Mouse (Mus musculus) heart, embryonic 16.5 days (tissue): ENCODE data around the gene Ubn1. TPM values are rescaled to one million over a fixed set of nuclear protein-coding genes. Genes with fewer than 3 reads are reported as not detected.

ENCODE experiments used
- ATAC-seq: fragments of 200-750 bp; cut with Nextera tagmentation; replicated peaks from 2 replicates; pipeline ENCODE4 v1.8.0; 2017; ENCODE audit warnings: moderate number of reproducible peaks; ENCODE audit not compliant: insufficient read depth, low FRiP score; ENCODE audit errors: extremely low read depth
- H3K27ac ChIP-seq: fragments of 300-500 bp; sonication (generic); 2 replicates; pipeline ENCODE4 v1.5.1; 2014; ENCODE audit warnings: mild to moderate bottlenecking, low read length, control low read depth, moderate library complexity
- H3K27me3 ChIP-seq: fragments of 300-500 bp; sonication (generic); 2 replicates; pipeline ENCODE4 v1.6.1; 2014; ENCODE audit warnings: low read length, mixed read lengths; ENCODE audit not compliant: control insufficient read depth, insufficient read depth
- H3K36me3 ChIP-seq: fragments of 300-500 bp; sonication (generic); 2 replicates; pipeline ENCODE4 v1.6.1; 2014; ENCODE audit not compliant: control insufficient read depth, insufficient read depth
- H3K4me1 ChIP-seq: fragments of 300-500 bp; sonication (generic); 2 replicates; pipeline ENCODE4 v1.6.1; 2014; ENCODE audit warnings: low read length, mixed read lengths; ENCODE audit not compliant: control insufficient read depth, insufficient read depth
- H3K4me2 ChIP-seq: fragments of 300-500 bp; sonication (generic); 2 replicates; pipeline ENCODE4 v1.6.1; 2014; ENCODE audit warnings: low read depth, mild to moderate bottlenecking, control low read depth, low read length
- H3K4me3 ChIP-seq: fragments of 300-500 bp; sonication (generic); 2 replicates; pipeline ENCODE4 v1.5.1; 2014; ENCODE audit warnings: mild to moderate bottlenecking, control low read depth, low read length
- H3K9ac ChIP-seq: fragments of 300-500 bp; sonication (generic); 2 replicates; pipeline ENCODE4 v1.6.1; 2014; ENCODE audit warnings: low read length, control low read depth
- H3K9me3 ChIP-seq: fragments of 300-500 bp; sonication (generic); replicated peaks from 2 replicates; pipeline ENCODE4 v1.6.1; 2016; ENCODE audit warnings: low read length; ENCODE audit not compliant: control insufficient read depth
- WGBS: fragments of 180-500 bp; shearing (Covaris S2); extraction: QIAGEN DNeasy Blood & Tissue Kit; methylation state at CpG from one replicate; pipeline ENCODE4 v1.1.7; 2014; 5-methylcytosine and 5-hydroxymethylcytosine counted together
- polyA plus RNA-seq: library from polyadenylated mRNA; unstranded; fragments of >200 nt; fragmentation: Nextera tagmentation; extraction: Ambion mirVana; gene quantifications from 2 replicates; pipeline ENCODE4 v1.2.1, GENCODE M21; 2015

Gene Ubn1
- 13.4 and 14.0 TPM in 2 replicates for polyA plus RNA-seq

DNA sequence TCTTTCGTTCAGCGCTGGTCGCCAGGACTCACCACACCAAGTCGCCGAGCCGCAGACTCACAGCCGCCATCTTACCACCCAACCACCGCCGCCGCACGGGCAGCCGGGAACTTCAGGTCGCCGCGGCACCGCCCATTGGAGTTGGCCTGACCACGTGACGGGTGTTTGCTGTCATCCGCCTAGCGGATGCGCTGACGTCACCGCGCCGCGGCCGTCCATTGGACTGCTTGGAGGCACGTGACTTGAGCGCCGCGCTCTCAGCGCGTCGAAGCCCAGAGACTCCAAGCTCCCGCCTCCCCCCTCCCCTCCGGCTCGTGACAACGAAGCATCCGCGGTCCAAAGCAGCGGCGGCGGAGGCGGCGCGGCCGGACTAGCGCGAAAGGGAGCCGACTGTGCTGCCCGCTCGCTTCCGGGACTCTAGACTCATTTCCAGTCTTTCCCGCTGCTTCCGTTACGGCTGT is at the start of gene Ubn1, which contains the start of gene Glyr1:
Gene Ubn1, plus strand, starts transcription at position 284 of the 461 bp plus-strand sequence.
Gene Glyr1, minus strand, starts transcription at position 90 of the 461 bp plus-strand sequence.
- under 1% methylated on average over 56 of the region's 56 CpGs for WGBS
- Histone ChIP-seq H3K27me3 (no peaks in the 10 kb centered on the region), H3K4me3 (peak within 1 kb of the TSS; percentile 98), H3K27ac (peak within 1 kb of the TSS; percentile 100), H3K9ac (peak within 1 kb of the TSS; percentile 97), H3K4me1 (peaks cover 22% of the 10 kb centered on the region), H3K36me3 (peaks cover 24% of the 10 kb centered on the region), H3K4me2 (peak within 1 kb of the TSS; percentile 96), H3K9me3 (no peaks in the 10 kb centered on the region)
- peak; percentile 98 for ATAC-seq

DNA sequence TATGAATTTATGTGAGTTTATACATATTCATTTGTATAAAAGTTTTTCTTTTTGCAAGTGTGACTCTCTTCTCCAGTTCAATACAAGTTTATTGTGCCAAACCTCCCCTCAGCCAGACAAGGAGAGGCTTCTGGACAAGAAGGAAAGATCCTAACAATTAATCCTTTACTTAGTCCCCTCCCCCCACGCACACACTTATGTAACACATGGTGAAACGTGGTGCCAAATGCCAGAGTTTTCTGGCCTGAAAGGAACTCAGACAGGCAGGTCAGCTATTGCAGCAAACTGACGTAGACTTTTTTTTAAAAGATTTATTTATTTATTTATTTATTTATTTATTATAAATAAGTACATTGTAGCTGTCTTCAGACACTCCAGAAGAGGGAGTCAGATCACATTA is 49.2 kb upstream of the Ubn1 start:
- no peak for ATAC-seq
- Histone ChIP-seq H3K4me3 (no peak overlapping the region), H3K9ac (no peak overlapping the region), H3K27ac (no peak overlapping the region), H3K36me3 (no peaks in the 10 kb centered on the region), H3K9me3 (no peaks in the 10 kb centered on the region), H3K4me1 (no peaks in the 10 kb centered on the region; the same call in 1 of the 2 replicates), H3K27me3 (no peaks in the 10 kb centered on the region), H3K4me2 (no peak overlapping the region)
- WGBS, result 67% methylated on average over 3 of the region's 3 CpGs

DNA sequence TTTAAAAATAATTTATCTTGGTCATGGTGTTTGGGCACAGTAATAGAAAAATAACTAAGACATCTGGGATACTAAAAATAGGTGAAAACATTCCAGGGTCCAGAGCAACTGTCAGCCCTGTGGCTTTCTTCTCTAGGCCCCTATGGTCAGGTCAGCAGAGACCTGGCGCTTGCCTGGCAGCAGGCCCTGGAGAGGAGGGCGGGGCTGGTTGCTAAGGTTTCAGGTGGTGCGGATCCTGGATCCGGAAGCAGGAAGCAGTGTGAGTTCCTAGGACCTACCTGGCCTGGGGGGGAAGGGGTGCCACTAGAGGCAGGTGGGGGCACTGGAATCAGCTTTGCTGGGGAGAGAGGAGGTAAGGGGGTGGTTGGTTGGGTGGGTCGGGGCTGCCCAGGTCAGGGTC is 42.8 kb upstream of the Ubn1 start, which contains the start of gene Smim22:
Gene Smim22, plus strand, starts transcription at position 222 of the 400 bp plus-strand sequence.
- ATAC-seq, result 0 out of 2 replicates have a peak, but pooled peaks have one; percentile 30
- H3K27ac ChIP-seq, result no peak within 1 kb of the TSS
- no peak within 1 kb of the TSS for H3K4me3 ChIP-seq
- H3K9ac ChIP-seq, result no peak within 1 kb of the TSS; the same call in 1 of the 2 replicates
- no peaks in the 10 kb centered on the region for H3K9me3 ChIP-seq
- H3K4me2 ChIP-seq, result peak within 1 kb of the TSS; percentile 8; the same call in 1 of the 2 replicates
- H3K36me3 ChIP-seq, result no peaks in the 10 kb centered on the region
- WGBS, result 53% methylated on average over 5 of the region's 5 CpGs
- no peaks in the 10 kb centered on the region for H3K27me3 ChIP-seq
- H3K4me1 ChIP-seq, result peaks cover 5% of the 10 kb centered on the region; the same call in 1 of the 2 replicates

DNA sequence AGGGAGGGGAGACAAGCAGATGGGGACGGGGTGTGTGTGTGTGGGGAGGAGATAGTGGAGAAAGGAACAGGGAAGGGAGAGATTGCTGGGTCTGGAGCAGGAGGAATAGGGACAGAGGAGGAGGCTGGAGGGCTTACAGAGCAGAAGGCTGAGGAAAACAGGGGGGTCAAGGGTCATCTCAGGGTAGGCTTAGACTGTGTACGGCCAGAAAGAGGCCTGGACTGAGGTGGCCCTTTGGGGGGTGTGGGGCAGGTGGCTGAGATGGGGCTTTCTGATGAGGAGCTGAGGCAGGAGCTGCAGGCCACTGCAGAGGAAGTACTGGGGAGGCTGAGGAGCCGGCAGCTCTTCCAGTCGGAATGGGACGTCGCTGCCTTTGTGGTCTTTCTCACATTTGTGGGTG is 42.4 kb upstream of the Ubn1 start:
- no peaks in the 10 kb centered on the region for H3K27me3 ChIP-seq
- no peak overlapping the region for H3K4me3 ChIP-seq
- peaks cover 9% of the 10 kb centered on the region for H3K4me1 ChIP-seq
- H3K4me2 ChIP-seq, result peak overlapping the region; percentile 8; the same call in 1 of the 2 replicates
- 56% methylated on average over 6 of the region's 6 CpGs for WGBS
- ATAC-seq, result no peak
- no peaks in the 10 kb centered on the region for H3K36me3 ChIP-seq
- H3K9ac ChIP-seq, result no peak overlapping the region; the same call in 1 of the 2 replicates
- no peaks in the 10 kb centered on the region for H3K9me3 ChIP-seq
- no peak overlapping the region for H3K27ac ChIP-seq

DNA sequence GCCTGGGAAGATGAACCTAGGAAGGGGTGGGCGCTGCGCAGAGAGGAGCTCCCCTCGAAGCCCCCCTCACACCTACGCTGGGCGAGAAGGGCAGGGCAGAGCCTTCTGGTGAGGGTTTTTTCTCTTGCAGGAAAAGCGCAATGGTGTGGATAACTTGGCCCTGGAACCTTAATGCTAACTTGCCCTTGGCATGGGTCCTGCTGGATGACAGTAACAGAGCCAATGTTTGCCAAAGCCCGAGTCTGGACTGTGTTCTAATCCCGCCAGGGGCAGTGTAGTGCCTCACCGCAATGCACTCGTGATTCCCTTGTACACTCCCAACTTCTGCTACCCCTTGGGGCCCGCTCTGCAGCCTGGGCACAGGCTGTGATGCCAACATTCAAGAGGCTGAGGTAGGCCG is 41.8 kb upstream of the Ubn1 start:
- no peak for ATAC-seq
- H3K4me2 ChIP-seq, result no peak overlapping the region
- no peaks in the 10 kb centered on the region for H3K9me3 ChIP-seq
- no peak overlapping the region for H3K4me3 ChIP-seq
- 85% methylated on average over 12 of the region's 12 CpGs for WGBS
- H3K36me3 ChIP-seq, result no peaks in the 10 kb centered on the region
- no peak overlapping the region for H3K27ac ChIP-seq
- peaks cover 11% of the 10 kb centered on the region for H3K4me1 ChIP-seq
- H3K9ac ChIP-seq, result no peak overlapping the region
- H3K27me3 ChIP-seq, result no peaks in the 10 kb centered on the region

DNA sequence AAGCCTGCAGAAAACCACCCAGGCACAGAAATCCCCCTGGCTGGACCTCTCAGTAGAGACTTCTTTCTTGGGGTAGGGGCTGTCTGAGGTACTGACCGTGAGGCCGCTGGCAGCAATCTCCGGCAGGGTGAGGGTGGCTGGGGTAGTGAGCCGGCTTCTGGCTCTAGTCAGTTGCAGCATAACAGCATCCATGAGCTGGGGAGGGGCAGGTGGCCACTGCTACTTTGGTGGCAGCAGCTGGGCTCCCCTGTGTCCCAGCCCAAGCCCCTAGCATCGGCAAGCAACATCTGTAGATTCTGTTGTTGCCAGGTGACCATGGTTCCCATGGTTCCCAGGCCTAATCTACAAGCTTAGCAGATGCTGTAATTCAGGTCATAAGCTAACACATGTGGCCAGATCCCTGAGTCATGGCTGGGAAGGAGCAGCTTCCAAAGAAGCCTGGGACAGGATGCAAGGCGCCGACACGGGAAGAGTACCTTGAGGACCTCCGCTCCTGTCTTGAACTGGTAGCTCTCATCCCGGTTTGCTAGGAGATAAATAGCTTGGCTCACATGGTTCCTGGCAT is 39.4 kb upstream of the Ubn1 start:
- 92% methylated on average over 10 of the region's 10 CpGs for WGBS
- no peaks in the 10 kb centered on the region for H3K27me3 ChIP-seq
- H3K36me3 ChIP-seq, result peaks cover 9% of the 10 kb centered on the region
- H3K9ac ChIP-seq, result no peak overlapping the region
- H3K4me3 ChIP-seq, result no peak overlapping the region
- peaks cover 11% of the 10 kb centered on the region for H3K4me1 ChIP-seq
- no peak overlapping the region for H3K27ac ChIP-seq
- no peak overlapping the region for H3K4me2 ChIP-seq
- no peaks in the 10 kb centered on the region for H3K9me3 ChIP-seq
- no peak for ATAC-seq

DNA sequence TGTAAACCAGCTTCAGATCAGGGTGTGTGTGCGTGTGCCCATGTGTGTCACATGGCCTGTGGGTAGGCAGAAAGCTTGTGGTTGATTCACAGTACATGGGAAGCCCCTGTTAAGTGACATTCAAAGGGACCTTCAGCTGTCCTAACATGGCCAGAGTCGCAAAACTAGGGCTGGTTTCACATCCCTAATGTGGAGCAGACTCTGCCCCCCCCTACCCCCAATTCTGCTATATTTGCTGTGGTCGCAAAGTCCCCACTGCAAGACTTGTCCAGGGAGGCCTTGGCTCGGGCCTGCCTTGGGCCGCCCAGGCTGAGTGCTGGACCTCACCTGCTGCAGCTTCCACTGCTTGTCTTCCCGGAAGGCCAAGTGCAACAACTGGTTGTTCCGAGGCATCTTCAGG is 38.6 kb upstream of the Ubn1 start:
- Histone ChIP-seq H3K27ac (no peak overlapping the region), H3K4me2 (no peak overlapping the region), H3K27me3 (no peaks in the 10 kb centered on the region), H3K9me3 (no peaks in the 10 kb centered on the region), H3K9ac (no peak overlapping the region), H3K4me1 (peaks cover 11% of the 10 kb centered on the region), H3K36me3 (peaks cover 18% of the 10 kb centered on the region), H3K4me3 (no peak overlapping the region)
- no peak for ATAC-seq
- WGBS, result 81% methylated on average over 7 of the region's 7 CpGs

DNA sequence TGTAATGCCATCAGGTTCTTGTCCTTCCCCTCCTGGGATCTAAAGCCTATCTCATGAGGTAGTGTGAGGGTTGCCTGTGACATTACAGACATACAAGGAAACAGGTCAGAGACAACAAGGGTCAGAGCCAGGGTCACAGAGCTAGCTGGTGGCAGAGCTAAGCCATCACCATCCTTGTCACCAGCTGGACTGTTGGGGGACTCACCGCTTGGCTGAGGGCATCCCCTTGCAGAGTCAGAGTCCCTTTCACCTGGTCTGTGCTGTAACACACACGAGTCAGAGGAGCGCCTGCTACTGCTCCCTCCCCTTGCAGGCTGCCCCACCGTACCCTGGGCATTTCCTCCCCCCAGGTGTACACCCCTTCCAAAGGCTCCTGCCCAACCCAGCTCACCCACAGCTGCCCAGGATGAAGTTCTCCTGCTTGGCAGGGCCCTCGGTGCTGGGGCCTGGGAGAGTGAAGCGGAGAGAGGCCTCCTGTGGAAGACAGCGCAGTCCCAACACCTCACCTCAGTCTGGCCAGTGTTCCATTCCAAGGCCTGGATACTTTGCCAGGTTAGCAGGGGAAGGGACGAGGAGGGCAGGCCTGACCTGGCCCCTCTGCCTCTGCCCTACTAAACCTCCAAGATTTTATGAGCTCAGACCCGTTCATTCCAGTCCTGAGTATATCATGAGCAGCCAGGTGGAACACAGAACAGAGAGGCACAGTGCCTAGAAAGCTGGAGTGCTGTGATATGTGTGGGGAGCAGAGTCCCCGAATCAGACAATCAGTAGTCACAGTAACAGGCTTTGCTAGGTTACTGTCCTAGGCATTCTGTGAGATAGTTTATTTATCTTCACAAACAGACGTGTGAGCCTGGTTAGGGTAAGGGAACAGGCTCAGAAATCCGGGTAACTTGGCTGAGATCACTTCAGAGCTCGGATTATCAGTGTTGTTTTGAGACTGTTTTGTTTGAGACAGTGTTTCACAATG is 37.5 kb upstream of the Ubn1 start:
- Histone ChIP-seq H3K9ac (peak overlapping the region; percentile 79), H3K4me3 (peak overlapping the region; percentile 78), H3K4me2 (peak overlapping the region; percentile 95), H3K27ac (no peak overlapping the region), H3K4me1 (peaks cover 6% of the 10 kb centered on the region), H3K36me3 (peaks cover 25% of the 10 kb centered on the region), H3K9me3 (no peaks in the 10 kb centered on the region), H3K27me3 (no peaks in the 10 kb centered on the region)
- 47% methylated on average over 13 of the region's 13 CpGs for WGBS
- no peak for ATAC-seq
